8 mouse cellular contexts compared by ENCODE assay signal in genomic region chr2:167942199-167942925, GRCm38 (mm10). TPM values are rescaled to one million over a fixed set of nuclear protein-coding genes. Genes with fewer than 3 reads are reported as not detected.
DNase-seq lines count a peak whose midpoint lies in the region; ATAC-seq and TF ChIP-seq lines count a peak whose summit lies in the region.

No protein-coding gene starts in this region.

- TF ChIP-seq EP300 in MEL (IDR thresholded peaks at IDR 0.05; ENCODE audit: low read depth in 1 of 2, low read length in 2 of 2) = no peak
- 0 out of 2 replicates have a peak, but pooled peaks have one; percentile 44 for TF ChIP-seq EP300 in lung, postnatal 0 days (IDR thresholded peaks at IDR 0.05)

- no peaks in the 10 kb centered on the region for H3K27me3 ChIP-seq in MEL (ENCODE audit: control insufficient read depth in 1 of 2, insufficient read depth in 2 of 2, low read length in 2 of 2)
- H3K27me3 ChIP-seq in forebrain, embryonic 13.5 days = no peaks in the 10 kb centered on the region
- no peaks in the 10 kb centered on the region for H3K27me3 ChIP-seq in lung, postnatal 0 days (replicated peaks; ENCODE audit: insufficient read depth, low read length)

- WGBS in forebrain, embryonic 13.5 days = 32% methylated on average over 8 of the region's 8 CpGs
- 11% methylated on average over 8 of the region's 8 CpGs for WGBS in lung, postnatal 0 days

- peak; percentile 77 for ATAC-seq in forebrain, embryonic 13.5 days
- peak; percentile 82 for ATAC-seq in lung, postnatal 0 days

- peaks cover 0 to 19% of the 10 kb centered on the region in 2 experiments; a peak in 2 of 4 replicates for H3K36me3 ChIP-seq in MEL (ENCODE audit: control insufficient read depth in 1 of 2, insufficient read depth in 2 of 2, low read length in 2 of 2)
- H3K36me3 ChIP-seq in forebrain, embryonic 13.5 days (ENCODE audit: poor library complexity, severe bottlenecking) = 0 out of 2 replicates have a peak, but pooled peaks cover 2% of the 10 kb centered on the region
- H3K36me3 ChIP-seq in lung, postnatal 0 days (ENCODE audit: insufficient read depth, low read length) = no peaks in the 10 kb centered on the region; the same call in 1 of the 2 replicates

- intact Hi-C loops in heart, postnatal 14 days (cut with DNase I) = no loop called here

- H3K4me2 ChIP-seq in forebrain, embryonic 13.5 days = peak overlapping the region; percentile 33
- H3K4me2 ChIP-seq in lung, postnatal 0 days (replicated peaks; ENCODE audit: low read depth, low read length) = peak overlapping the region; percentile 39

- TF ChIP-seq POLR2A in MEL (IDR thresholded peaks at IDR 0.05; ENCODE audit: control insufficient read depth in 1 of 2, insufficient read depth in 1 of 2, low read depth in 1 of 2, low read length in 2 of 2, poor library complexity in 1 of 2) = no peak

- peaks cover 10 to 21% of the 10 kb centered on the region in 2 experiments for H3K4me1 ChIP-seq in MEL (ENCODE audit: control insufficient read depth in 1 of 2, insufficient read depth in 2 of 2, low read length in 2 of 2)
- peaks cover 72% of the 10 kb centered on the region for H3K4me1 ChIP-seq in forebrain, embryonic 13.5 days
- H3K4me1 ChIP-seq in lung, postnatal 0 days (ENCODE audit: insufficient read depth, low read depth, low read length) = peaks cover 64% of the 10 kb centered on the region

- no peaks in the 10 kb centered on the region for H3K9me3 ChIP-seq in MEL (replicated peaks; ENCODE audit: insufficient read depth, low read length)
- H3K9me3 ChIP-seq in forebrain, embryonic 13.5 days (replicated peaks) = no peaks in the 10 kb centered on the region
- no peaks in the 10 kb centered on the region for H3K9me3 ChIP-seq in lung, postnatal 0 days (ENCODE audit: low read length)

- TF ChIP-seq CTCF in MEL (IDR thresholded peaks at IDR 0.05 in 2 of 3, conservative IDR thresholded peaks at IDR 0.05 in 1 of 3; ENCODE audit: control insufficient read depth in 1 of 3, insufficient read depth in 1 of 3, low read depth in 2 of 3, low read length in 3 of 3, poor library complexity in 1 of 3, severe bottlenecking in 1 of 3) = no peak
- 0 out of 2 replicates have a peak, but pooled peaks have one; percentile 7 for TF ChIP-seq CTCF in lung, postnatal 0 days (IDR thresholded peaks at IDR 0.05)

- peak overlapping the region; percentile 6; the same call in 1 of the 2 replicates for H3K27ac ChIP-seq in MEL (ENCODE audit: control insufficient read depth, low read depth, low read length)
- H3K27ac ChIP-seq in forebrain, embryonic 13.5 days = peak overlapping the region; percentile 86
- peak overlapping the region; percentile 92 for H3K27ac ChIP-seq in lung, postnatal 0 days (ENCODE audit: low read length)

- no peak overlapping the region for H3K4me3 ChIP-seq in MEL (ENCODE audit: control insufficient read depth in 1 of 2, insufficient read depth in 1 of 2, low read depth in 2 of 2, low read length in 2 of 2)
- 0 out of 2 replicates have a peak overlapping the region, but pooled peaks have one; percentile 3 for H3K4me3 ChIP-seq in forebrain, embryonic 13.5 days
- H3K4me3 ChIP-seq in lung, postnatal 0 days (ENCODE audit: low read depth, low read length) = no peak overlapping the region

- peak; percentile 19 for DNase-seq in MEL (ENCODE audit: low read depth, low spot score)
- DNase-seq in adrenal gland, postnatal 10 days = peak; percentile 83
- peak; percentile 71 to 76 for DNase-seq in heart, postnatal 14 days
- DNase-seq in kidney, postnatal 36 days = peak; percentile 85 to 87
- peak; percentile 90 for DNase-seq in lung, postnatal 0 days (ENCODE audit: low spot score)
- DNase-seq in right cerebral cortex, postnatal 25 days = peak; percentile 61
- DNase-seq in B cell, adult 2 months = no peak

- TF ChIP-seq RAD21 in MEL (IDR thresholded peaks at IDR 0.05; ENCODE audit: low read depth, low read length) = no peak

- peaks cover 57% of the 10 kb centered on the region for H3K79me2 ChIP-seq in MEL (ENCODE audit: control insufficient read depth, insufficient read depth, low read length, poor library complexity)

- no peak overlapping the region for H3K9ac ChIP-seq in MEL (ENCODE audit: control insufficient read depth, low read depth, low read length, poor library complexity, severe bottlenecking)
- peak overlapping the region; percentile 43 for H3K9ac ChIP-seq in forebrain, embryonic 13.5 days
- H3K9ac ChIP-seq in lung, postnatal 0 days (replicated peaks; ENCODE audit: low read depth) = peak overlapping the region; percentile 8; the same call in 1 of the 2 replicates

TF ChIP-seq in MEL, 35 proteins besides CTCF, POLR2A, EP300 and RAD21:
- TF ChIP-seq MAFK (IDR thresholded peaks at IDR 0.05; ENCODE audit: borderline replicate concordance, low read depth, low read length) = no peak
- TF ChIP-seq SIN3A (IDR thresholded peaks at IDR 0.05; ENCODE audit: low read length) = 0 out of 2 replicates have a peak, but pooled peaks have one; percentile 6

RNA-seq across cellular contexts. Expression of gene Ptpn1, which starts 10.5 kb away (rescaled TPM):
- total RNA-seq in MEL (2012; rRNA removed) = 55.3 and 55.9 TPM in 2 replicates
- polyA plus RNA-seq in MEL (2012; ENCODE audit: insufficient read depth in 1 of 2, insufficient read length in 2 of 2, low read depth in 1 of 2, low replicate concordance in 2 of 2, missing spikeins in 1 of 2) = 10 to 100 TPM in 1 of 2 experiments, not detected in 1; 62.9 TPM
- 10 to 100 TPM; 43.1 to 50.2 TPM for total RNA-seq in adrenal gland, postnatal 10 days (2021)
- polyA plus RNA-seq in forebrain, embryonic 13.5 days (2015; fragmentation: Nextera tagmentation; extraction: Ambion mirVana) = 94.4 and 104 TPM in 2 replicates
- 10 to 100 TPM; 24.0 to 27.8 TPM for total RNA-seq in heart, postnatal 14 days (2021)
- 81.2 and 94.5 TPM in 2 replicates for polyA plus RNA-seq in lung, postnatal 0 days (2015; fragmentation: Nextera tagmentation; extraction: Ambion mirVana)

Comparison
In these comparisons a context has a peak if more than half of its experiments do, and no peak if none do; other contexts are left out.
1. DNase-seq: peak in MEL (single experiment), adrenal gland, postnatal 10 days (single experiment), heart, postnatal 14 days (2 of 2), kidney, postnatal 36 days (2 of 2), lung, postnatal 0 days (single experiment) and right cerebral cortex, postnatal 25 days (single experiment); none in B cell, adult 2 months (0 of 2).
2. H3K27ac ChIP-seq: peak in every context shown above with its lines; median percentile 92 in lung, postnatal 0 days; 86 in forebrain, embryonic 13.5 days; 6 in MEL.